Mouse (Mus musculus): Measurements from ENCODE around the gene Phlpp1. TPM values are rescaled to one million over a fixed set of nuclear protein-coding genes. Genes with fewer than 3 reads are reported as not detected.

Gene Phlpp1
- 10 to 100 TPM; 49.7 to 51.1 TPM for total RNA-seq (2021)

GRCm38 (mm10) chr1:106171241-106172220 lies at the start of gene Phlpp1:
Phlpp1 (plus strand) TSS chr1:106171752.
- intact Hi-C loops (cut with DNase I): loop anchor here (5.0 to 10.0 kb wide), 2 partner anchors 103 to 226 kb away; no protein-coding TSS in a partner anchor
- DNase-seq: peak; percentile 100

- intact Hi-C loops (cut with DNase I): no loop called here
- DNase-seq: no peak
These were observed 45.0 kb upstream of the Phlpp1 start for GRCm38 (mm10) chr1:106126601-106127000.

- DNase-seq: no peak
- intact Hi-C loops (cut with DNase I): no loop called here
These were observed 39.7 kb upstream of the Phlpp1 start for GRCm38 (mm10) chr1:106131697-106132349.

- no peak for DNase-seq
- intact Hi-C loops (cut with DNase I): no loop called here
These were observed 39.2 kb upstream of the Phlpp1 start for GRCm38 (mm10) chr1:106132350-106132700.

GRCm38 (mm10) chr1:106138691-106139090 lies 32.9 kb upstream of the Phlpp1 start:
- intact Hi-C loops (cut with DNase I): no loop called here
- no peak for DNase-seq

- intact Hi-C loops (cut with DNase I): no loop called here
- DNase-seq: no peak
These were observed 32.4 kb upstream of the Phlpp1 start for GRCm38 (mm10) chr1:106139137-106139536.

GRCm38 (mm10) chr1:106142010-106142409 lies 29.5 kb upstream of the Phlpp1 start:
- peak; percentile 13 for DNase-seq
- intact Hi-C loops (cut with DNase I): no loop called here

- no peak for DNase-seq
- intact Hi-C loops (cut with DNase I): no loop called here
These were observed 27.0 kb upstream of the Phlpp1 start for GRCm38 (mm10) chr1:106144534-106144933.

- intact Hi-C loops (cut with DNase I): no loop called here
- no peak for DNase-seq
These were observed 26.5 kb upstream of the Phlpp1 start for GRCm38 (mm10) chr1:106145055-106145454.

GRCm38 (mm10) chr1:106145565-106146190 lies 25.9 kb upstream of the Phlpp1 start:
- intact Hi-C loops (cut with DNase I): no loop called here
- DNase-seq: no peak

- DNase-seq: no peak
- intact Hi-C loops (cut with DNase I): no loop called here
These were observed 22.9 kb upstream of the Phlpp1 start for GRCm38 (mm10) chr1:106148386-106149380.

- DNase-seq: no peak
- intact Hi-C loops (cut with DNase I): no loop called here
These were observed 19.7 kb upstream of the Phlpp1 start for GRCm38 (mm10) chr1:106151846-106152245.

- no peak for DNase-seq
- intact Hi-C loops (cut with DNase I): no loop called here
These were observed 18.8 kb upstream of the Phlpp1 start for GRCm38 (mm10) chr1:106152742-106153141.

- intact Hi-C loops (cut with DNase I): no loop called here
- no peak for DNase-seq
These were observed 17.0 kb upstream of the Phlpp1 start for GRCm38 (mm10) chr1:106154590-106154989.

GRCm38 (mm10) chr1:106155087-106155567 lies 16.4 kb upstream of the Phlpp1 start:
- intact Hi-C loops (cut with DNase I): no loop called here
- peak; percentile 57 for DNase-seq

GRCm38 (mm10) chr1:106155702-106156101 lies 15.8 kb upstream of the Phlpp1 start:
- intact Hi-C loops (cut with DNase I): no loop called here
- no peak for DNase-seq

- DNase-seq: no peak
- intact Hi-C loops (cut with DNase I): no loop called here
These were observed 13.5 kb upstream of the Phlpp1 start for GRCm38 (mm10) chr1:106157961-106158515.

- intact Hi-C loops (cut with DNase I): no loop called here
- DNase-seq: no peak
These were observed 11.9 kb upstream of the Phlpp1 start for GRCm38 (mm10) chr1:106159667-106160066.

GRCm38 (mm10) chr1:106160916-106161315 lies 10.6 kb upstream of the Phlpp1 start:
- intact Hi-C loops (cut with DNase I): no loop called here
- DNase-seq: no peak

GRCm38 (mm10) chr1:106162581-106162980 lies 9.0 kb upstream of the Phlpp1 start:
- no peak for DNase-seq
- intact Hi-C loops (cut with DNase I): no loop called here
